Mouse (Mus musculus) urinary bladder, adult 18-20 months (tissue): ENCODE measurements at regions not wholly inside any gene's neighbourhood (a gene's known extent, or its start where the extent isn't known, plus 50 kb on each side); places are given as distances from the start of the nearest gene placed in this dataset.

Experiments used
- DNase-seq, 2 experiments: peaks; one replicate each; pipeline ENCODE4 v3.0.0; 2022; ENCODE audit warnings: low spot score in 2 of 2, mixed read lengths in 2 of 2

DNA sequence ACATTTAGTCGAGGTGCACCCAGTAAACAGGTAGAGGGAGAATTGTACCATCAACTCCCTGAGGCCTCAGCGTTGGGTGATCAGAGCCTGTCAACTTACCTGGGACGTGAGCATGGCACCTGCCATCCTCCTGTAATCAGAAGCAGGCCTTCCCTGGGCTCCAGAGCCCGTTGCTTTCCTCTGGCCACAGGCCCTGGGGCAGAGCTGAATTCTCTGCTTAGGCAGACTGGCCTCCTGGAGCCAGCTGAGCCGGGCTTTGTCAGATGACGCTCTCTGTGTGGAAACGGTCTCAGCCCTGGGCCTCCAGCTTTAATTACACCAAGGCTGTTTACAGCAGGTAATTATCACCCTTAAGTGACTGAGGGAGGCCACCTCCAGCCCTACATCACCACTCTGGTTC is 92.6 kb upstream of the Pmepa1 start:
- no peak for DNase-seq

- DNase-seq, result no peak
Observed at GRCm38 (mm10) chr2:173376926-173377325, 100.6 kb upstream of the Pmepa1 start.

DNA sequence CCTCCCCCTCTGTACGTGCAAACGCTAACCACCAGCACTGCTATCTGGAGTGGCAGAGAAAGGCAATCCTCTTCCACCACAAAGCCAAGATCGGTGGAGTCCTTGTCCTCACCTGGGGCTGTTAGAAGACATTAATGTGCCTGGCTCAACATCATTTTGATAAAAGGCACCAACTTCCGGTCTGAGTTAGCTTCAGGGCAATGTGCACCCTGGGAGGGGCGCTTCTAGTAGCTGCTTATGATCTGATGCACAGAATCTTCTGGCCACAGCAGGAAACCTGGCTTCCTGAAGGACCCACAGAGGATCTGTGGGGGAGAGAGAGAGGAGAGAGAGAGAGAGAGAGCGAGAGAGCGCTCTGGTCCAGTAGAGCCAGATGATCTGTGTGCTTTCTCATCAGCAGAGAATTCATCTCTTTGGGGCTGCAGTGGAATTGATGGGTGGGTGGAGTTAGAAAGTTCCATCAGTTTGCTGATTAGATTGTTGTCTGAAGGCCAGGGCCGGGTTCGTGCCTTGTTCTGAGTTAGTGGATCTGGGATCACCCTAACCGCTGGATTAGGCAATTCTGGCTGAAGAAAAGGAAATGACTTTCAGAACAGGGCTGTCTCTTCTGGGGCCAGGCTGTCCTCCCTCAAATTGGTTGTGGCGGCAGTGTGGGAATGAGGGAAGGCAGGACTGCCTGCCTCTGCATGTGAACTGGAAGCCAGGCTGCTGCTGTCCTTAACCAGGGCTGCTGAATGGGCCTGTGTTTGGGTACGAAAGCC is 101.3 kb upstream of the Pmepa1 start:
- peak in 1 of 2 experiments; percentile 64 for DNase-seq

DNA sequence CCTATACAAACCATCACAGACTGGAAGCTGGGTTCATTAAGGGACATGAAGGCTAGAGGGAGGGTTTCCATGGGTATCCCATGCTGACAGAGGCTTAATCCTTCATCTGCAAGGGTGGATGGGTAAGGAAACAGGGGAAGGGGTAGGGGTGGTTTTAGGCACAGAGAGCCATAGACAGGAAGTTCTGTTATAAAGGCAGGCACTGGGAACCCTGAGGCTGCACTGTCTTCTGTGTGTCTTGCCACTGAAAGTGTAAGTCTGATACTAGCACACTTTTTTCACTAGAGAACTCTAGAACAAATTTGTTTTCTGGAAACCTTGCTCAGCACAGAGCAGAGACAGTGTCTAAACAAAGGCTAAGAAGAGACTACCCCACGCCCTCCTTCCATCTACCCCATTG is 103.4 kb upstream of the Pmepa1 start:
- DNase-seq, result no peak

- no peak for DNase-seq
Observed at GRCm38 (mm10) chr2:173380341-173380761, 104.0 kb upstream of the Pmepa1 start.

- no peak for DNase-seq
Observed at GRCm38 (mm10) chr2:173382176-173382813, 106.0 kb upstream of the Pmepa1 start.

DNA sequence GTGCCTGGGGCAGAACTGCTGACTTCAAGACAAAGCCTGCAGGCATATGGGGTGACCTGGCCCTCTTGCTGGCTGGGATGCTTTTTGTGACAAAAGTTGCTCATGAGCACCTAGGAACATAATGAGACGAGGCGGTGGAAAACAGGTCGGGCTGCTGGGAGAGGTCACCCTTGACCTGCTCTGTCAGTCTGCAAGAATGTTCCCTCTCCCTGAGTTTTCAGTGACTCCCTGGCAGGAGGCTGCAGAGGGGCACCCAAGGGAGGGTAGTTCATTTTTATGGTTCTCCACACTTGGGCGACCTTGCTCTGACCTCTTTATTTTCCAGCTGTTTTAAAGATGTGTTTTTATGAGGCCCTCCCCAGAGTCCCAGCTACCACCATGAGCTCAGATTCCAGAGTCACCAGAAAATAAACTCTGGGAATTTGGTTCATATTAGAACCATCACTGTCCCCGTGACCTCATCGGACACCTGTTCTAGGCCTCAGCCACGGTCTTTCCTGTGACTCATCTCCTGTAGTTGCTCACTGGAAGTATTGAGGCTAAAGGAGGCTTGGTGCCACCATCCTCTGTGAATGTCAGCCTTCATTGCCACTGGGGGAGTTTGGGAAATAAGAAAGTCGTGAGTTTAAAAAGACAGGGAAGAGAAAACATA is 108.7 kb upstream of the Pmepa1 start:
- DNase-seq, result no peak

GRCm38 (mm10) chr2:173385722-173386141 is 109.4 kb upstream of the Pmepa1 start:
- peak in 1 of 2 experiments; percentile 25 for DNase-seq

DNA sequence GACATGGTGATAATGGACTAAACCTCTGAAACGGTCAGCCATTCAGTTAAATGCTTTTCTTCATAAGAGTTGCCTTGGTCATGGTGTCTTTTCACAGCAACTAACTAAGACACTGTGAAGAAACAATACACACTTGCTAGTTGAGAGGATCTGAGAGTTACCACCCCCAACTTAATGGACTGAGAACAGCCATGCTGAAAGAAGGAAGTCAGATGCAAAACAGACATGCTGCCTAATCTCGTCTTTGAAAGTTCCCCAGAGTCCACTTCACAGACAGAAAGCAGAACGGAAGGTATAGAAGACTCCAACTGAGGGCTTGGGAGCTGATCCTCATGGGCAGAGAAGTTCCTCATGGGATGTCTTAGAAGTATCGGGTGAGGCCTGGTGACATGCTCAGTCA is 111.8 kb upstream of the Pmepa1 start:
- DNase-seq, result no peak

GRCm38 (mm10) chr2:173392557-173393323 is 116.4 kb upstream of the Pmepa1 start:
- no peak for DNase-seq

DNA sequence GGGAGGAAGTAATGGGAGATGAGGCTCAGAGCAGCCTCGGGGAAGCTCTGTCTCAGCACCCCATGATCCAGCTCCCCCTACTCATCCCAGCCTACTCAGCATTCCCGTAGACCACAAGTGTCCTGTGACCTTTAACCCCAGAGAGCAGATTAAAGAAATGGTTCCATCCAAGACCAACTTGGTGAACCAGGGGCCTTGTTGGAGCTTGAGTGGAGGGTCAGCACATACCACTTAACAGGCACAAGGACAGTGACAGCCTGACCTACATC is 116.9 kb upstream of the Pmepa1 start:
- no peak for DNase-seq

GRCm38 (mm10) chr2:173395526-173395925 is 119.2 kb upstream of the Pmepa1 start:
- no peak for DNase-seq

GRCm38 (mm10) chr2:173397846-173398331 is 121.6 kb upstream of the Pmepa1 start:
- no peak for DNase-seq

DNA sequence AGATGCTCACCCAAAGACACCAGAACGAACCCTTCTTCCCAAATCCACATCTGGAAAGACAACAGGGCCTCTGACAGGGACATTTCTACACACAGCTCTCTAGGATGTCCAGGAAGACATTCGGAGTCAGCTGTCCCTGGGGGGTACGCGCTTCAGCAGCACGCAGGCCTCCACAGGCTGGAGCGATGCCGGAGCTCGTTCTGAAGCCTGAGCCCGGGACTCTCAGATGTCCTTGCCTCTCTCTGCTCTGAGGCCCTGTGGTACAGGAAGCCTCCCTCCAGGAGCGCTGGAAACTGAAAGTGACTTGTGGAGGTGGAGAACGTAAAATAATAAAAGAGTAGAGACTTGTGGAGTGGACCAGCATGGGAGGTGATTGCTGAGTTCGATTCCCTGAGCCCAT is 116.8 kb upstream of the 1700021F07Rik start:
- DNase-seq, result no peak

- DNase-seq, result no peak
Observed at GRCm38 (mm10) chr2:173406344-173407094, 115.9 kb upstream of the 1700021F07Rik start.

GRCm38 (mm10) chr2:173407133-173407532 is 115.3 kb upstream of the 1700021F07Rik start:
- DNase-seq, result no peak

- DNase-seq, result no peak
Observed at GRCm38 (mm10) chr2:173408681-173409081, 113.7 kb upstream of the 1700021F07Rik start.

DNA sequence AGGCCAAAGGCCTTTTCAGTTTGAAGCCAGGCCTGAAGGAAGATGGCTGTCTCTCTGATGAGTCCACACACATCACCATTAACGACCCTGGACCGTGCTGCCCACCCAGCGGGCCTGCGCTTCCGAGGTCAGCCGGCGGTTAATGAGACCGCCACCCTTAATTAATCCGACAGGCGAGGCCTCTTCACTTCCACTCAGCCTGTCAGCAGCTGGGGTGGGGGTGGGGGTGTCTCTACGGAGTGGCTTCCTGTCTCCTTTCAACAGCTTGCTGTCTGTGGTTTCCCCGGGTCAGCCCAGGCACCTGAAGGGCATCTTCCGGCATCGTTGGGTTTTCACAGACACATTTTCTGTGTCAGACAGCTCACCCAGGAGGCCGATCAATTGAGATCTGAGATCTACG is 113.0 kb upstream of the 1700021F07Rik start:
- no peak for DNase-seq

- no peak for DNase-seq
Observed at GRCm38 (mm10) chr2:173413906-173414656, 108.3 kb upstream of the 1700021F07Rik start.

DNA sequence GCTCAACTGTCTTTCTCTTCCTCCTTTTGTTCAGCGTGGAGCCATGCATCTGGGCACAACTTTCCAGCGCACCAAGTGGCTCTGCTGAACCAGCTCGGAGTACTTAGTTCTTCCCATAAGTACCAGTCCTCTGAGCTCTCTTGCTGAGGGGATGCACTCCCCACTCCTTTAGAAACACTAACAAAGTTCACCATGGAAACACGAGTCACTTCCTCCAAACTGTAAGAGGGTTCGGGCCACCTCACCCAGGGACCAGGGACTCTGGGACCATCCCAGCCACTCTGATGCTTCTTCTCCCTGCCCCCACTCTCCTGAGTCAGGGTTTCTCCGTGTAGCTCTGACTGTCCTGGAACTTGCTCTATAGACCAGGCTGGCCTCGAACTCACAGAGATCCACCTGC is 107.0 kb upstream of the 1700021F07Rik start:
- no peak for DNase-seq

DNA sequence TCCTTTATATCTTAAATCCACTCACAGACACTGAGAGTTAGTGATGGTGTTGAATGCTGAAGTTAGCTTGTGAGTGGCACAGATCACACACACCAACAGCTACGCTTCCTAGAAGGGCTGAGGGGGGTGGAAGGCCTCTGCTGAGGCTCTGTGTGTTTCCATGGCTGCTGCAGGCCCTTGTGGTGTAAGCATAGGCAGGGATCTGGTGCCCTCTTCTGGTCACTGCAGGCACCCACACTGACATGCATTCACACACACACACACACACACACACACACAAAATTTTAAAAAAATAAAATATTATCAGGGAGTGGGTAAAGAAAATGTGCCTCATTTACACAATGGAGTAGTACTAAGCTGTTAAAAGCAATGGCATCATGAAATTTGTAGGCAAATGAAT is 105.5 kb upstream of the 1700021F07Rik start:
- no peak for DNase-seq
